Mouse (Mus musculus) c-Kit-negative CD71-positive TER-119-positive erythroid progenitor cells, embryonic 14.5 days (primary cell): Measurements from ENCODE around the gene Rxfp4.
"Not testable (repeated sequence)": the region's sequence is repeated elsewhere in the genome, so short reads cannot be mapped to it uniquely, and the experiment has no call there.

Experiments
- DNase-seq: peaks from one replicate; pipeline ENCODE4 v3.0.0-alpha.2; 2013; ENCODE audit warnings: low read depth, low spot score

The Rxfp4 gene

GRCm38 (mm10) chr3:88609066-88609465, 43.9 kb downstream of the Rxfp4 start:
- DNase-seq = no peak

- DNase-seq = no peak
Observed at GRCm38 (mm10) chr3:88607758-88608138, 45.2 kb downstream of the Rxfp4 start.

- peak; percentile 56 for DNase-seq
Observed at GRCm38 (mm10) chr3:88607065-88607757, 45.7 kb downstream of the Rxfp4 start.

- not testable (repeated sequence) for DNase-seq
Observed at GRCm38 (mm10) chr3:88605666-88606065, 47.3 kb downstream of the Rxfp4 start, which contains the start of gene Arhgef2. Gene Arhgef2 (plus strand): TSS chr3:88605966.

GRCm38 (mm10) chr3:88604863-88605262, 48.1 kb downstream of the Rxfp4 start:
- DNase-seq = no peak

GRCm38 (mm10) chr3:88603714-88604161, 49.2 kb downstream of the Rxfp4 start:
- DNase-seq = no peak

GRCm38 (mm10) chr3:88602466-88602865, 50.5 kb downstream of the Rxfp4 start:
- no peak for DNase-seq
